Mouse (Mus musculus) liver, postnatal 0 days (tissue): Measurements from ENCODE around the gene Rab27a. TPM values are rescaled to one million over a fixed set of nuclear protein-coding genes. Genes with fewer than 3 reads are reported as not detected.

Experiments
- ATAC-seq: fragments of 200-750 bp; cut with Nextera tagmentation; 2 replicates; pipeline ENCODE4 v1.8.0; 2017; ENCODE audit warnings: mild to moderate bottlenecking, moderate library complexity
- DNase-seq: peaks from one replicate; pipeline ENCODE4 v3.0.0-alpha.2; 2016
- H3K27ac ChIP-seq: fragments of 300-500 bp; sonication (generic); 2 replicates; pipeline ENCODE4 v1.5.1; 2014; ENCODE audit warnings: antibody characterized with exemption, moderate library complexity, mild to moderate bottlenecking, low read depth
- H3K27me3 ChIP-seq: fragments of 300-500 bp; sonication (generic); 2 replicates; pipeline ENCODE4 v1.6.1; 2014; ENCODE audit warnings: low read length, control low read depth, mixed read lengths; ENCODE audit not compliant: insufficient read depth
- H3K36me3 ChIP-seq: fragments of 300-500 bp; sonication (generic); replicated peaks from 2 replicates; pipeline ENCODE4 v1.6.1; 2014; ENCODE audit warnings: mild to moderate bottlenecking, control low read depth, low read length, moderate library complexity, mixed read lengths; ENCODE audit not compliant: insufficient read depth
- H3K4me1 ChIP-seq: fragments of 300-500 bp; sonication (generic); 2 replicates; pipeline ENCODE4 v1.6.1; 2014; ENCODE audit warnings: antibody characterized with exemption, mild to moderate bottlenecking, control low read depth; ENCODE audit not compliant: insufficient read depth
- H3K4me2 ChIP-seq: fragments of 300-500 bp; sonication (generic); 2 replicates; pipeline ENCODE4 v1.6.1; 2014; ENCODE audit warnings: low read depth, mild to moderate bottlenecking, low read length, moderate library complexity, mixed read lengths
- H3K4me3 ChIP-seq: fragments of 300-500 bp; sonication (generic); 2 replicates; pipeline ENCODE4 v1.5.1; 2014; ENCODE audit warnings: low read depth, low read length
- H3K9ac ChIP-seq: fragments of 300-500 bp; sonication (generic); replicated peaks from 2 replicates; pipeline ENCODE4 v1.6.1; 2014; ENCODE audit warnings: mild to moderate bottlenecking, moderate library complexity
- H3K9me3 ChIP-seq: fragments of 300-500 bp; sonication (generic); 2 replicates; pipeline ENCODE4 v1.6.1; 2016; ENCODE audit warnings: mild to moderate bottlenecking, control low read depth, low read length, mixed read lengths
- CTCF ChIP-seq: sonication (generic); IDR thresholded peaks from 2 replicates; pipeline ENCODE4 v1.5.1; 2016; ENCODE audit warnings: antibody characterized with exemption, low read depth
- EP300 ChIP-seq: IDR thresholded peaks from 2 replicates; pipeline ENCODE4 v1.6.1; 2016; ENCODE audit warnings: antibody characterized with exemption, low read depth, mild to moderate bottlenecking
- WGBS: fragments of 180-500 bp; shearing (Covaris S2); extraction: QIAGEN DNeasy Blood & Tissue Kit; methylation state at CpG from one replicate; pipeline ENCODE4 v1.1.7; 2014; ENCODE audit not compliant: insufficient replicate concordance; 5-methylcytosine and 5-hydroxymethylcytosine counted together
- polyA plus RNA-seq: library from polyadenylated mRNA; unstranded; fragments of >200 nt; fragmentation: Nextera tagmentation; extraction: Ambion mirVana; gene quantifications from 2 replicates; pipeline ENCODE4 v1.2.1, GENCODE M21; 2015

Gene Rab27a
- polyA plus RNA-seq, 1 experiment from 2014 or later = 7.0 TPM

GRCm38 (mm10) chr9:73050606-73051005, 6.0 kb downstream of the Rab27a start:
- no peaks in the 10 kb centered on the region for H3K36me3 ChIP-seq
- ATAC-seq (no peak), DNase-seq (no peak)
- H3K4me1 ChIP-seq = peaks cover 2% of the 10 kb centered on the region; the same call in 1 of the 2 replicates
- H3K27ac ChIP-seq = no peak overlapping the region
- H3K9ac ChIP-seq = no peak overlapping the region
- H3K9me3 ChIP-seq = no peaks in the 10 kb centered on the region
- H3K4me3 ChIP-seq = no peak overlapping the region
- TF ChIP-seq CTCF (no peak), EP300 (no peak)
- H3K4me2 ChIP-seq = no peak overlapping the region
- H3K27me3 ChIP-seq = no peaks in the 10 kb centered on the region
- WGBS = 61% methylated on average over 8 of the region's 8 CpGs

GRCm38 (mm10) chr9:73055441-73055911, 10.8 kb downstream of the Rab27a start:
- Histone ChIP-seq H3K9me3 (no peaks in the 10 kb centered on the region), H3K4me3 (no peak overlapping the region), H3K36me3 (no peaks in the 10 kb centered on the region), H3K27me3 (no peaks in the 10 kb centered on the region), H3K4me2 (no peak overlapping the region), H3K9ac (no peak overlapping the region), H3K27ac (peak overlapping the region; percentile 48), H3K4me1 (peaks cover 2% of the 10 kb centered on the region; the same call in 1 of the 2 replicates)
- TF ChIP-seq EP300 (peak; percentile 63; the same call in 1 of the 2 replicates), CTCF (no peak)
- ATAC-seq = no peak
- 66% methylated on average over 10 of the region's 10 CpGs for WGBS
- no peak for DNase-seq

GRCm38 (mm10) chr9:73059224-73059623, 14.6 kb downstream of the Rab27a start:
- ATAC-seq (no peak), DNase-seq (no peak)
- WGBS = 71% methylated on average over 4 of the region's 4 CpGs
- Histone ChIP-seq H3K36me3 (0 out of 2 replicates have a peak, but pooled peaks cover 2% of the 10 kb centered on the region), H3K27ac (no peak overlapping the region), H3K27me3 (no peaks in the 10 kb centered on the region), H3K9me3 (no peaks in the 10 kb centered on the region), H3K4me3 (no peak overlapping the region), H3K4me2 (no peak overlapping the region), H3K9ac (no peak overlapping the region), H3K4me1 (peaks cover 2% of the 10 kb centered on the region; the same call in 1 of the 2 replicates)
- no peak for TF ChIP-seq EP300
- TF ChIP-seq CTCF = no peak

- no peak overlapping the region for H3K27ac ChIP-seq
- peaks cover 14% of the 10 kb centered on the region for H3K4me1 ChIP-seq
- H3K9ac ChIP-seq = no peak overlapping the region
- H3K36me3 ChIP-seq = peaks cover 2% of the 10 kb centered on the region; the same call in 1 of the 2 replicates
- H3K27me3 ChIP-seq = no peaks in the 10 kb centered on the region
- ATAC-seq (no peak), DNase-seq (no peak)
- TF ChIP-seq EP300 = no peak
- TF ChIP-seq CTCF = no peak
- H3K4me3 ChIP-seq = no peak overlapping the region
- no peak overlapping the region for H3K4me2 ChIP-seq
- 70% methylated on average over 15 of the region's 15 CpGs for WGBS
- no peaks in the 10 kb centered on the region for H3K9me3 ChIP-seq
These were observed 19.1 kb downstream of the Rab27a start for GRCm38 (mm10) chr9:73063621-73064290.

GRCm38 (mm10) chr9:73067086-73067485, 22.4 kb downstream of the Rab27a start:
- no peak overlapping the region for H3K4me2 ChIP-seq
- no peak overlapping the region for H3K4me3 ChIP-seq
- ATAC-seq (peak; percentile 88), DNase-seq (peak; percentile 43)
- TF ChIP-seq CTCF = no peak
- TF ChIP-seq EP300 = no peak
- WGBS = 35% methylated on average over 10 of the region's 10 CpGs
- peaks cover 17% of the 10 kb centered on the region for H3K4me1 ChIP-seq
- no peaks in the 10 kb centered on the region for H3K27me3 ChIP-seq
- no peak overlapping the region for H3K9ac ChIP-seq
- H3K27ac ChIP-seq = no peak overlapping the region
- no peaks in the 10 kb centered on the region for H3K9me3 ChIP-seq
- no peaks in the 10 kb centered on the region; the same call in 1 of the 2 replicates for H3K36me3 ChIP-seq

- peak; percentile 40; the same call in 1 of the 2 replicates for ATAC-seq
- DNase-seq = no peak
- Histone ChIP-seq H3K4me3 (no peak overlapping the region), H3K9me3 (no peaks in the 10 kb centered on the region), H3K9ac (no peak overlapping the region; the same call in 1 of the 2 replicates), H3K4me1 (peaks cover 17% of the 10 kb centered on the region), H3K27me3 (no peaks in the 10 kb centered on the region), H3K36me3 (no peaks in the 10 kb centered on the region; the same call in 1 of the 2 replicates), H3K4me2 (peak overlapping the region; percentile 13; the same call in 1 of the 2 replicates), H3K27ac (peak overlapping the region; percentile 74)
- WGBS = 22% methylated on average over 6 of the region's 6 CpGs
- TF ChIP-seq CTCF (no peak), EP300 (no peak)
These were observed 23.6 kb downstream of the Rab27a start for GRCm38 (mm10) chr9:73068230-73068679.
